Mouse (Mus musculus) limb, embryonic 15.5 days (tissue): ENCODE data around the gene Tmem56. TPM values are rescaled to one million over a fixed set of nuclear protein-coding genes. Genes with fewer than 3 reads are reported as not detected.

ENCODE experiments used
- ATAC-seq: fragments of 200-750 bp; cut with Nextera tagmentation; 2 replicates; pipeline ENCODE4 v1.8.0; 2017; ENCODE audit warnings: low read depth, moderate TSS enrichment; ENCODE audit not compliant: insufficient number of reproducible peaks, low FRiP score, low TSS enrichment
- H3K27ac ChIP-seq: fragments of 300-500 bp; sonication (generic); 2 replicates; pipeline ENCODE4 v1.5.1; 2015; ENCODE audit warnings: moderate library complexity, mild to moderate bottlenecking, inconsistent platforms
- H3K27me3 ChIP-seq: fragments of 300-500 bp; sonication (generic); 2 replicates; pipeline ENCODE4 v1.6.1; 2015; ENCODE audit warnings: inconsistent platforms
- H3K36me3 ChIP-seq: fragments of 300-500 bp; sonication (generic); 2 replicates; pipeline ENCODE4 v1.6.1; 2015; ENCODE audit warnings: inconsistent platforms
- H3K4me1 ChIP-seq: fragments of 300-500 bp; sonication (generic); 2 replicates; pipeline ENCODE4 v1.6.1; 2015; ENCODE audit warnings: inconsistent platforms
- H3K4me2 ChIP-seq: fragments of 300-500 bp; sonication (generic); 2 replicates; pipeline ENCODE4 v1.6.1; 2015; ENCODE audit warnings: mild to moderate bottlenecking, inconsistent platforms
- H3K4me3 ChIP-seq: fragments of 300-500 bp; sonication (generic); 2 replicates; pipeline ENCODE4 v1.5.1; 2015; ENCODE audit warnings: mild to moderate bottlenecking, inconsistent platforms
- H3K9ac ChIP-seq: fragments of 300-500 bp; sonication (generic); 2 replicates; pipeline ENCODE4 v1.6.1; 2015; ENCODE audit warnings: inconsistent platforms
- H3K9me3 ChIP-seq: fragments of 300-500 bp; sonication (generic); 2 replicates; pipeline ENCODE4 v1.6.1; 2016; ENCODE audit warnings: inconsistent platforms
- WGBS: fragments of 180-500 bp; shearing (Covaris S2); methylation state at CpG from one replicate; pipeline ENCODE4 v1.1.7; 2015; 5-methylcytosine and 5-hydroxymethylcytosine counted together
- polyA plus RNA-seq: library from polyadenylated mRNA; unstranded; fragments of >200 nt; fragmentation: Nextera tagmentation; extraction: Ambion mirVana; gene quantifications from 2 replicates; pipeline ENCODE4 v1.2.1, GENCODE M21; 2015

Gene Tmem56
- polyA plus RNA-seq, 1 experiment from 2014 or later, result 1.3 TPM

- no peak for ATAC-seq
- H3K9ac ChIP-seq, result no peak overlapping the region
- H3K9me3 ChIP-seq, result no peaks in the 10 kb centered on the region
- WGBS, result 74% methylated on average over 10 of the region's 10 CpGs
- H3K4me1 ChIP-seq, result peaks cover 12% of the 10 kb centered on the region
- no peak overlapping the region for H3K27ac ChIP-seq
- no peak overlapping the region for H3K4me2 ChIP-seq
- no peak overlapping the region for H3K4me3 ChIP-seq
- H3K27me3 ChIP-seq, result no peaks in the 10 kb centered on the region
- no peaks in the 10 kb centered on the region for H3K36me3 ChIP-seq
Observed at GRCm38 (mm10) chr3:121159566-121159965, 123.3 kb downstream of the Tmem56 start.

- H3K4me1 ChIP-seq, result peaks cover 12% of the 10 kb centered on the region
- 92% methylated on average over 16 of the region's 16 CpGs for WGBS
- no peak overlapping the region for H3K4me2 ChIP-seq
Observed at GRCm38 (mm10) chr3:121158901-121159351, 124.0 kb downstream of the Tmem56 start.

GRCm38 (mm10) chr3:121157546-121158330 lies 125.2 kb downstream of the Tmem56 start:
- no peak overlapping the region for H3K4me2 ChIP-seq
- no peak for ATAC-seq
- WGBS, result 63% methylated on average over 10 of the region's 10 CpGs

More at GRCm38 (mm10) chr3:121158901-121159351, 124.0 kb downstream of the Tmem56 start:
- ATAC-seq, result no peak
- H3K27ac ChIP-seq, result no peak overlapping the region
- no peaks in the 10 kb centered on the region for H3K27me3 ChIP-seq
- no peaks in the 10 kb centered on the region for H3K36me3 ChIP-seq
- H3K4me3 ChIP-seq, result no peak overlapping the region
- no peaks in the 10 kb centered on the region for H3K9me3 ChIP-seq
- no peak overlapping the region for H3K9ac ChIP-seq

GRCm38 (mm10) chr3:121156451-121157186 lies 126.3 kb downstream of the Tmem56 start:
- Histone ChIP-seq H3K27me3 (no peaks in the 10 kb centered on the region), H3K27ac (no peak overlapping the region), H3K9ac (no peak overlapping the region), H3K4me2 (no peak overlapping the region), H3K36me3 (no peaks in the 10 kb centered on the region), H3K4me1 (peaks cover 12% of the 10 kb centered on the region), H3K4me3 (no peak overlapping the region), H3K9me3 (no peaks in the 10 kb centered on the region)
- ATAC-seq, result no peak
- WGBS, result 60% methylated on average over 11 of the region's 11 CpGs

More at GRCm38 (mm10) chr3:121157546-121158330, 125.2 kb downstream of the Tmem56 start:
- Histone ChIP-seq H3K27ac (no peak overlapping the region), H3K9me3 (no peaks in the 10 kb centered on the region), H3K27me3 (no peaks in the 10 kb centered on the region), H3K4me1 (peaks cover 12% of the 10 kb centered on the region), H3K4me3 (no peak overlapping the region), H3K9ac (no peak overlapping the region), H3K36me3 (no peaks in the 10 kb centered on the region)

- Histone ChIP-seq H3K9ac (no peak overlapping the region), H3K4me2 (no peak overlapping the region)
- 23% methylated on average over 7 of the region's 7 CpGs for WGBS
Observed at GRCm38 (mm10) chr3:121156043-121156442, 126.9 kb downstream of the Tmem56 start.

More at GRCm38 (mm10) chr3:121156043-121156442, 126.9 kb downstream of the Tmem56 start:
- Histone ChIP-seq H3K9me3 (no peaks in the 10 kb centered on the region), H3K4me3 (no peak overlapping the region), H3K27me3 (no peaks in the 10 kb centered on the region), H3K4me1 (peaks cover 12% of the 10 kb centered on the region), H3K27ac (no peak overlapping the region), H3K36me3 (no peaks in the 10 kb centered on the region)
- no peak for ATAC-seq

Other genes starting within 250 kb of the Tmem56 start
- gene Rwdd3, start 111.4 kb downstream of the Tmem56 start, polyA plus RNA-seq, result 5.3 and 5.9 TPM in 2 replicates
- gene Alg14, start 8.7 kb upstream of the Tmem56 start, polyA plus RNA-seq, result 41.6 and 43.9 TPM in 2 replicates
- 720 and 793 TPM in 2 replicates for gene Cnn3, start 143.4 kb upstream of the Tmem56 start, polyA plus RNA-seq
- gene Slc44a3, start 249.3 kb upstream of the Tmem56 start, polyA plus RNA-seq, result 2.4 and 2.8 TPM in 2 replicates